Mouse (Mus musculus) embryo, embryonic 11.5 days (tissue): ENCODE measurements around the gene Mki67.
"Not testable (repeated sequence)": the region's sequence is repeated elsewhere in the genome, so short reads cannot be mapped to it uniquely, and the experiment has no call there.

Experiments
- DNase-seq: peaks from one replicate; pipeline ENCODE4 v3.0.0-alpha.2; 2012; ENCODE audit warnings: low read depth, low spot score

Gene Mki67

DNA sequence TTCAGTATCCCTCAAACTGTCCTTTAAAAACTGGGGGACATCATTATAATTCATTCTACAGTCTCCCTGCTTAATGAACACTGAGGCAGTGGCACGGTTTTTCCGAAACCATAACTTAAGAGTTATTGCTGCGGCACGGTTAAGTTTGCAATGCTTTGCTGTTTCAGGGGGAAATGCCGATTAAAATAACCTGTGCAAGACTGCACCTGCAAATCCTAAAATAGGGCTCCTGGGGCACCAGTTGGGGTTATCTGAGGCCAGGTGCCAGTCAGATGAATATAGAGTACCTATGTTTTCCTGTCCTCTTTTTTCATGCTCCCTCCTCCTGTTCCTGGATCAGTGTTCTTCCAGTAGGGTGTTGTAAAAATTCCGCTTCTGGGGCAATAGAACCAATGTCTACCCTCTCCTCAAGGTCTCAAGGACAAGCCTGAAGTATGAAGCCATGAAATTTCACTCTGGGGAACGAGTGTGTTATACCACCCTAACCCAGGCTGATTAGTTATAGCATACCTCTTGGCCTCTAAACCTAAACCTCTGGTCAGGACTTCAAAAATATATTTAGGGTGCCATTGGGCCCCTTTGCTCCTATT, 902 bp upstream of the Mki67 start:
- no peak for DNase-seq

DNA sequence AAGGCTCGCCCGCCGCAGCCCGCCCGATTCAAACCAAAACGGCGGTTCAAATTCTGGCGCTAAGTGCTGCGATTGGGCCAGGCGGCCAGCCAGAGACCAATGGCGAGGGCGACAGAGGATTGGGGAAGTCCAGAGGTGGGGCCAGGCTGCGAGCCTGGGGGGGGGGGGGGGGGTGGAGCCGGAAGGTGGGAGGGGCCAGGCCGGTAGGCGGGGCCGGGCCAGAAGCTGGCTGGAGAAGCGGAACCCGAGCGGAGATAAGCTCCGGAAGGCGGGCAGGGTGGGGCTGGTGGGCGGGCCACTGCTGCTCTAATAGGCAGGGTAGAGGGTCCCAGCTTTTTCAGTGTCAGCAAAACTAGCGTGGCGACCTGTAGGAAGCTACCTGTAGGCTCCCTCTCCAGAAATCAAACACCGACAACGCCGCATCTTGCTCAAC, 300 bp upstream of the Mki67 start:
- DNase-seq, result peak; percentile 82

DNA sequence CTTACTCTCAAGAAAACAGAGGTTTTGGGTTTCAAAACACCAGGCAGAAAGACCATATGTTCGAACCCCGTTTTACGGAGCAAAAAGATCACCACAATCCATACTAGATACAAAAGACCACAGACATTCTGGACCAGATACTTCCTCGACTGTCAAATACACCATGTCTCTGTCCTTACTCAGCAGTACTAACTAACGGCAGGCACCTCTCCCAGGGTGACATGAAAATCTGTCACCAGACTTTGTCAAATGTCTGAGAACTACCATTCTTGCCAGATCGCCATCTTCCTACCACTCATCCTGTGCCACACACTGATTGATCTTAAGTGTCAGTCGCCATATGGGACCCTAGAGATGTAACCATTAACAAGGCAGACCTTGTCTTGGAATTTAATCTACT, 995 bp downstream of the Mki67 start:
- DNase-seq, result no peak

DNA sequence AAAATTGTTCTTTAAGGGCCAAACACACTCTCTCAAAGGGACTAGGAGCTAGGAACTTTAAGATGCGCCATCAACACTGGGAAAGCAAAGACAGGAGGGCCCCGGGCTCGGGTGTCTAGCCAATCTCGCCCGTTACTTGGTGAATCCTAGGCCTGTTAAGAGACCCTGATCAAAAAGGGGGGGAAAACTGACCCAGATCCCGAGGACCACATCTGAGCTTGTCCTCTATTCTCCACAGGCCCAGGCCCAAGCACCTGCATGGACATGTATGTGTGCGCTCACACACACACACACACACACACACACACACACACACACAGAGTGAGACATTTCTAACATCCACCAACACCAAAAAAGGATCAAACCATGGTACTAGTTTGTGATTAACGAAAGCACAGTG, 2.8 kb downstream of the Mki67 start:
- DNase-seq, result no peak

- no peak for DNase-seq
These were observed 3.6 kb downstream of the Mki67 start for GRCm38 (mm10) chr7:135712534-135712933.

DNA sequence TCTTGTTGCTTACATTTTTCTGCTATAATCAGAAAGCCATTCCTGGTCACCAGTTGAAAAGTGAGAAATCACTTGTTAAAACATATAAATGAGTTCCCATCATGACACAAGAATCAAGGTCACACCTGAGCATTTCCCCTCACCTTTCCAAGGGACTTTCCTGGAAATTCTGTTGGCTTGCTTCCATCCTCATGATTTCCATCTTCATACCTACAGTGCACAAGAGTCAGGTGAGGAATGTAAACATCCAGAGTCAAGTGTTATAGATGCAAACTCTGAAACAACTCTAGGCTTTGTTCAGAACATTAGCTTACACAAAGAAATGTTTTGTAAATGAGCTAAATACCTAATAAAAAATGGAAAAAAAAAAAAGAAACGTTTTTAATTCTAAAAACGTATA, 5.5 kb downstream of the Mki67 start:
- DNase-seq, result no peak

DNA sequence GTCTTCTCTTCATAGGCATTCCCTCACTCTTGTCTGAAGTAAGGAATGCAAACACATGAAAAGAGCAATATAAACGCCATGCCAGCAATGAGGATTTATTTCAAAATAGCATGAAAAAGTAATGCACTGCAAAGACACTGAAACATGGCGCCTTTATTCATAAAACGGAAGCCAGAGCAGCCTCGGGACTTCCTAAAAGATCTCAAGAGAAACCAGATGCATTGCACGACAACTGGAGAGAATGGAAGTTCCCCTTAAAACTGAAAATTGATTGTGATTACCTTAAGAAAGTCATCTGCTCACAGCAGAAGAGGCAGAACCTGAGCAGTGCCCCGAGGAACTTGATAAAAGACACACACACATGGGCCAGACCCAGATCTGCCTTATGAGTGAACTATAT, 10.4 kb downstream of the Mki67 start:
- DNase-seq, result no peak

GRCm38 (mm10) chr7:135705083-135705482, 11.1 kb downstream of the Mki67 start:
- DNase-seq, result no peak

- no peak for DNase-seq
These were observed 11.9 kb downstream of the Mki67 start for GRCm38 (mm10) chr7:135704251-135704650.

- no peak for DNase-seq
These were observed 12.5 kb downstream of the Mki67 start for GRCm38 (mm10) chr7:135703600-135704148.

- not testable (repeated sequence) for DNase-seq
These were observed 16.8 kb downstream of the Mki67 start for GRCm38 (mm10) chr7:135699351-135699750.

DNA sequence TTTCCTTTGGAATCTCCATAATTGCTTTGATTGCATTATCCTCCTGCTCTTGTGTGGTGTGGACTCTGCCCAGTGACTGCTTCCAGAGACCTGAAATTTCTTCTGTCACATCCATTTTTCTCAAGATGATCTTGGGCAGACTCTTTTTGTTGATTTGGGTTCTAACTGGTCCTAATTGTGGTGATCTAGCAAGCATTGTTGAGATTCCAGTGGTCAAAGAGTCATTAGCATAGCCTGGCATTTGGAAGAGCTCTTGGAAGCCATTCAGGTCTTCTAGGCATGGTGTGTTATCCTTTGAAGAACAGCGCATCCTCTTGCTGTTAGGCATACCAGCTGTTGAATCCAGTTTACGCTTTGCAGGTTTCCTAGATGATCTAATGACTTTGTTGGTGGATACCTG, 17.8 kb downstream of the Mki67 start:
- no peak for DNase-seq

GRCm38 (mm10) chr7:135697021-135697740, 19.0 kb downstream of the Mki67 start:
- not testable (repeated sequence) for DNase-seq

DNA sequence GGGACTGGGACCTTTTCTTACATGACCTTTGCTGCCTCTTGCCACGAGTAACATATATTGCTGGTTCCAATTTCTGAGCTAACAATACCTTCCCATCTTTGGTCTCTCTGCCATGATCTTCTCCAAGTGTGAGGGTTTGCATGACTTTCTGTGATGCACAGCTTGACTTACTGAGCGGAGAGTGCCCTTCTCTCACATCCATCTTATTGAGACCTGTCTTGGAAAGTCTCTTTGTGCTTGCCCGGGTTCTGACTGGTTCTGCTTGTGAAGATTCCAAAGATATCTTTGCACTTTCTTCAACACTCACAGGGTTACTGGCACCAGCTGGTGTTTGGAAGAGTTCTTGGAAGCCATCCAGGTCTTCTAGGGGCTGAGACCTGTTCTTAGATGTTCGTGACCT, 20.0 kb downstream of the Mki67 start:
- DNase-seq, result no peak

DNA sequence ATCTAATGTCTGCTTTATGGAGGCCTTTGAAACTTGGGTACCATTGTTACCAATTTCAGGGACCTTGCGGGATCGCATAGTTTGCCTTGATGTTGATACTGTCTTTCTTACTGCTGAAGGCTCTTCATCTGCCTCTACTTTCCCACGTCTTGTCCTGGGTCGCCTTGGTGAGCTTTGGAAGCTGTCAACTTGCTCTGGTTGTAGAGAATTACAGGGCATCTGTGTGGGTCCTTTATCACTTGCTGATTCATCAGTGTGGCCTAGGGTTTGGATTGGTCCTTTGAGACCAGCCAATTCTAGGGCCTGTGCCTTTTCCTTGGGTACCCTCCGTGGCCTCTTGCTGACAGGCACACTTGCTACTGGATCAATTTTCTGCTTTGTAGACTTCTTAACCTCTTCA, 21.4 kb downstream of the Mki67 start:
- no peak for DNase-seq

GRCm38 (mm10) chr7:135694130-135694529, 22.0 kb downstream of the Mki67 start:
- no peak for DNase-seq

DNA sequence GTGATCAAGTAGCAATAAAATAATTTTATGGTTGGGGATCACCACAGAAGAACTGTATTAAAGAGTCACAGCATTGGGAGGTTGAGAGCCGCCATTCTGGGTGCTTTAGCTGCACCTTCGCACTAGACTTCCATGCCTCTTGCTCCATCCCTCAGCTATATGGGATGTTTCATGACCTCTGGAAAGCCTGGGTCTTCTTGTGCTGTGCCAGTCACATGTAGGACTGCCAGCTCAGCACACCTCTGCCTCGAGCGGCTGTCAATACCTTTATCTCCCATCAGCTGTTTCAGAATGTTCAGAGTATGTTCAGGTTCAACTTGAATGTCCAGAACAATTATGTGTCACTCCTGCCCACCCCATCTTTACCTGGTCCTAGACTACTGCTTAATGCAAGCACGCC, 24.2 kb downstream of the Mki67 start:
- no peak for DNase-seq

DNA sequence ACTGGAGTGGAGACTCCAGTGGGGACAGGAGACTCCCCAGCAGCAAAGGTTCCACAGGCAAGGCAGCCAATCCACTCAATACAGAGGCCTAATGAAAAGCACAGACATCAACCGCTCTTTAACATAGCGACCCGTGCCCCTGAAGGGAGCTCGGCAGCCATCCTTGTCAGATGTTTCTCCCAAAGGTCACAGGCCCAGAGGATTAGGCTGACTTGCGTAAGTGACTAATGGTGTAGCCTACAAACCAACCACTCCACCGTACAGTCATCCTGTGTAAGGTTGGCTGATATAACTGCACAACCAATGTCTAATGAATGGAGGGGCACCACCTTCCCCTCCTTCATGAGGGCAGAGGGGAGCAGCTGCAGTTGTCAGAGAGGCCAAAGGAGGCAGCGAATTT, 26.8 kb downstream of the Mki67 start:
- DNase-seq, result no peak

DNA sequence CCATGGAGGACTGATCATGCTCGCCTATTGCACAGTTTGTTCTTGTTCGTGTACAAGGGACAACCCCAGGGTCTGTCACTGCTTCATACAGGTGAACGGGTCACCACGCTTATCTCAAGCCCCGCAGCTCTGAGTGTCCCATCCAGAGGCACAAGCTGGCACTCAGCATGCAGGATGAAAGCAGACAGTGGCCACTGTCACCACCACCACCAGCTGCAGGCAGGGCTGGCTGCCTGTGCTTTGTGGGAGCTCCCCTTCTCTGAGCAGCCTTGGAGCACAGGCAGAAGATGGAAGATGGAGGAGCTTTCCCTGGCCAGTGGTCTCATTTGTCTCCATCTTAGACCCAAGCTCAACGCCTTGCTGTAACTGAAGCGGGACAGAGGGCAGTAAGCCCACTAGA, 31.2 kb downstream of the Mki67 start:
- no peak for DNase-seq

GRCm38 (mm10) chr7:135684098-135684497, 32.1 kb downstream of the Mki67 start:
- not testable (repeated sequence) for DNase-seq

DNA sequence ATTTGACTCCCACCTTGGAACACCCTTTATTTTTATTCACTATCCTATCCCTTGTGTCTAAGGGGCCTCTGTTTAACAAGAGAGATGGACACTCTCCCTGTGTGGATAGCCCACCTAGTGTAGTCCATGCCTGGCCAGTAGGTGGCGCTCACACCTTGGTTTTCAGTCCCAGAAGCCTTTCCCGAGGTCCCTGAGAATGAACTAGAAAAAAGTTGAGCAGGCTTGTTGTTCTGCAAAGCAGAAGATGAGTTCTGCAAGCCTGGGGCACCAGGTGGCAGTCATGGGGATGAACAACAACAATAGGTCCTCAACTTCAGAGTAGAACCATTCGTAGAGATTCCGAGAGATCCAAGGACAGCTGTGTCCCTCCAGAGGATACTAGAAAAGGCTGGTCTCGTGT, 35.8 kb downstream of the Mki67 start:
- no peak for DNase-seq

DNA sequence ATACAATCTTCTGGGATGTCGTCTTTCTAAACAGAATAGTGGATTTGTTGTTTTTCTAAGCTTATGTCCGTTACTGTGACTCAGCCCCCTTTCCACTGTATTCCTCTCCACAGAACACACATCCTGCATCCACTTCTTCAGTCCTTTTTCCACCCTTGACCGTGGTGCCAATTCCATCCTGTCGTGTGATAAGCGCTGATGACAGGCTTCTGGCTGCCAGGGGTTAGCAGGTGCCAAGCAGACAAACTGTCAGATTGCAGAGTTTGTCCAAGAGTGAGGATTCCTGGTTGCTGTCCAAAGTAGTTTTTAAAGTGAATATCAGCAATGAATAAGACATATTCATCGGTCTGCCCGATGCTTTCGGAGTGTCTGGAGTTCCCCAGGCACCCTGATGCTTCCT, 39.4 kb downstream of the Mki67 start:
- no peak for DNase-seq

GRCm38 (mm10) chr7:135673576-135673975, 42.6 kb downstream of the Mki67 start:
- no peak for DNase-seq
